Mouse (Mus musculus): Measurements from ENCODE around the gene Cldn13. TPM values are rescaled to one million over a fixed set of nuclear protein-coding genes. Genes with fewer than 3 reads are reported as not detected.

The Cldn13 gene
- polyA plus RNA-seq, 1 experiment from 2014 or later = 3.9 TPM

Other genes with a start within 250 kb of the Cldn13 start
- 3.7 and 4.1 TPM in 2 replicates for gene Limk1, start 226.9 kb downstream of the Cldn13 start, polyA plus RNA-seq (2015; fragmentation: Nextera tagmentation; extraction: Ambion mirVana)
- gene Eln, start 168.2 kb downstream of the Cldn13 start, polyA plus RNA-seq (2015; fragmentation: Nextera tagmentation; extraction: Ambion mirVana) = 86.7 and 89.8 TPM in 2 replicates
- gene Tmem270, start 8.8 kb downstream of the Cldn13 start, polyA plus RNA-seq (2015; fragmentation: Nextera tagmentation; extraction: Ambion mirVana) = not detected in 2 replicates
- gene Mettl27, start 16.8 kb upstream of the Cldn13 start, polyA plus RNA-seq (2015; fragmentation: Nextera tagmentation; extraction: Ambion mirVana) = 18.5 and 25.7 TPM in 2 replicates
- gene Cldn4, start 31.4 kb upstream of the Cldn13 start, polyA plus RNA-seq (2015; fragmentation: Nextera tagmentation; extraction: Ambion mirVana) = 45.6 and 49.2 TPM in 2 replicates
- 173 and 195 TPM in 2 replicates for gene Cldn3, start 70.7 kb upstream of the Cldn13 start, polyA plus RNA-seq (2015; fragmentation: Nextera tagmentation; extraction: Ambion mirVana)
- 96.0 and 101 TPM in 2 replicates for gene Abhd11, start 93.6 kb upstream of the Cldn13 start, polyA plus RNA-seq (2015; fragmentation: Nextera tagmentation; extraction: Ambion mirVana)
- gene Stx1a, start 108.0 kb upstream of the Cldn13 start, polyA plus RNA-seq (2015; fragmentation: Nextera tagmentation; extraction: Ambion mirVana) = 13.0 and 15.7 TPM in 2 replicates
- 30.7 and 33.6 TPM in 2 replicates for gene Dnajc30, start 148.7 kb upstream of the Cldn13 start, polyA plus RNA-seq (2015; fragmentation: Nextera tagmentation; extraction: Ambion mirVana)
- 106 and 115 TPM in 2 replicates for gene Bud23, start 149.4 kb upstream of the Cldn13 start, polyA plus RNA-seq (2015; fragmentation: Nextera tagmentation; extraction: Ambion mirVana)
- gene Vps37d, start 162.7 kb upstream of the Cldn13 start, polyA plus RNA-seq (2015; fragmentation: Nextera tagmentation; extraction: Ambion mirVana) = 5.4 and 6.0 TPM in 2 replicates
- gene Mlxipl, start 174.4 kb upstream of the Cldn13 start, polyA plus RNA-seq (2015; fragmentation: Nextera tagmentation; extraction: Ambion mirVana) = 6.5 and 8.7 TPM in 2 replicates
- 26.3 and 28.0 TPM in 2 replicates for gene Tbl2, start 234.1 kb upstream of the Cldn13 start, polyA plus RNA-seq (2015; fragmentation: Nextera tagmentation; extraction: Ambion mirVana)

Measured in intestine, embryonic 15.5 days (tissue).